Mouse (Mus musculus): ENCODE measurements at regions not wholly inside any gene's neighbourhood (a gene's known extent, or its start where the extent isn't known, plus 50 kb on each side); places are given as distances from the start of the nearest gene placed in this dataset.

DNA sequence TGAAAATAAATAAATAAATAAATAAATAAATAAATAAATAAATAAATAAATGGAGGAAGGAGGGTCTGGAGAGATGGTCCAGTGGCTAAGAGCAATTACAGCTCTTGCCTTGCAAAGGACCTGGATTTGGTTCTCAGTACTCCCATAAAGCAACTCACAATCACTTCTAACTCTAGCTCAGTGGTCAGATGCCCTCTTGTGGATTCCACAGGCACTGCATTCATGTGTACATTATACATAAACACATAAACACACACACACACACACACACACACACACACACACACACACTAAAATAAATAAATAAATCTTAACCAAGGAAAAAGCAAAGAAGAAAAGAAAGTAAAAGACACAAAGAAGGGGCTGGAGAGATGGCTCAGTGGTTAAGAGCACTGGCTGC is 74.2 kb upstream of the Dhx40 start:
- Histone ChIP-seq H3K9ac (no peak overlapping the region), H3K4me2 (no peak overlapping the region), H3K4me1 (replicated peaks) (no peaks in the 10 kb centered on the region; the same call in 1 of the 2 replicates), H3K4me3 (replicated peaks) (no peak overlapping the region), H3K27ac (no peak overlapping the region), H3K9me3 (replicated peaks) (no peaks in the 10 kb centered on the region), H3K27me3 (no peaks in the 10 kb centered on the region), H3K36me3 (no peaks in the 10 kb centered on the region)
- ATAC-seq (ENCODE audit: low read depth) (no peak), DNase-seq (no peak)

GRCm38 (mm10) chr11:86879356-86879905 is 71.9 kb upstream of the Dhx40 start:
- Histone ChIP-seq H3K9me3 (replicated peaks) (no peaks in the 10 kb centered on the region), H3K36me3 (no peaks in the 10 kb centered on the region), H3K9ac (no peak overlapping the region), H3K4me3 (replicated peaks) (no peak overlapping the region), H3K27me3 (no peaks in the 10 kb centered on the region), H3K4me1 (replicated peaks) (no peaks in the 10 kb centered on the region; the same call in 1 of the 2 replicates), H3K4me2 (no peak overlapping the region), H3K27ac (no peak overlapping the region)
- ATAC-seq (ENCODE audit: low read depth) (no peak), DNase-seq (no peak)
- 59% methylated on average over 6 of the region's 6 CpGs for WGBS (ENCODE audit: insufficient replicate concordance)

GRCm38 (mm10) chr11:86878327-86879065 is 71.0 kb upstream of the Dhx40 start:
- no peak overlapping the region for H3K9ac ChIP-seq
- H3K9me3 ChIP-seq (replicated peaks), result no peaks in the 10 kb centered on the region
- H3K27me3 ChIP-seq, result no peaks in the 10 kb centered on the region
- no peaks in the 10 kb centered on the region for H3K36me3 ChIP-seq
- ATAC-seq (ENCODE audit: low read depth), result no peak
- 79% methylated on average over 11 of the region's 11 CpGs for WGBS (ENCODE audit: insufficient replicate concordance)
- peaks cover under 1% of the 10 kb centered on the region; the same call in 1 of the 2 replicates for H3K4me1 ChIP-seq (replicated peaks)
- no peak for DNase-seq
- no peak overlapping the region for H3K4me3 ChIP-seq (replicated peaks)
- no peak overlapping the region for H3K4me2 ChIP-seq
- H3K27ac ChIP-seq, result no peak overlapping the region

DNA sequence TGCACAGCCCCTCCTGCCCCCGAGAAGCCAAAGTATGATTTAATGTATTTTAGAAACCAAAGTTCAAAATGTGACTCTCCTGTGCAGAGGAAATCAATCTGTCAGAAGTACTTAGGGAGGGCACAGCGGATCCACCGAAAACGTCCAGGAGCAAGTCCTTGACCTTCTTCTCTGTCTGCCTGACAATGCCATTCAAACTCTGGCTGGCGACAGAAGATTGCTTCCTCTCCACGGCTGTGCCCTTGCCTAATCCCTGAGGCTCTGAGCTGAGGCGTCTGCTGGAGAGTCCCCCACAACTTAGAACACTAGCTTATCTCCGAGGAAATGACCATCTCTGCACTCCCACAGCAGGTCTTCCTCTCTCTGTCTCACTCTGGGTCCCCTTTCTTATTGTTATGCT is 69.0 kb upstream of the Dhx40 start:
- ATAC-seq (ENCODE audit: low read depth) (no peak), DNase-seq (no peak)
- no peaks in the 10 kb centered on the region for H3K9me3 ChIP-seq (replicated peaks)
- H3K27me3 ChIP-seq, result no peaks in the 10 kb centered on the region
- no peak overlapping the region for H3K9ac ChIP-seq
- 24% methylated on average over 8 of the region's 8 CpGs for WGBS (ENCODE audit: insufficient replicate concordance)
- no peaks in the 10 kb centered on the region for H3K36me3 ChIP-seq
- H3K4me2 ChIP-seq, result no peak overlapping the region
- peaks cover 20% of the 10 kb centered on the region for H3K4me1 ChIP-seq (replicated peaks)
- H3K27ac ChIP-seq, result no peak overlapping the region
- no peak overlapping the region for H3K4me3 ChIP-seq (replicated peaks)

GRCm38 (mm10) chr11:86875738-86876137 is 68.2 kb upstream of the Dhx40 start:
- no peaks in the 10 kb centered on the region for H3K9me3 ChIP-seq (replicated peaks)
- no peak overlapping the region for H3K4me3 ChIP-seq (replicated peaks)
- H3K4me1 ChIP-seq (replicated peaks), result peaks cover 27% of the 10 kb centered on the region
- H3K27me3 ChIP-seq, result no peaks in the 10 kb centered on the region
- H3K27ac ChIP-seq, result no peak overlapping the region
- no peak for ATAC-seq (ENCODE audit: low read depth)
- no peak overlapping the region for H3K4me2 ChIP-seq
- H3K9ac ChIP-seq, result no peak overlapping the region
- 74% methylated on average over 1 of the region's 1 CpGs for WGBS (ENCODE audit: insufficient replicate concordance)
- H3K36me3 ChIP-seq, result no peaks in the 10 kb centered on the region
- DNase-seq, result no peak

DNA sequence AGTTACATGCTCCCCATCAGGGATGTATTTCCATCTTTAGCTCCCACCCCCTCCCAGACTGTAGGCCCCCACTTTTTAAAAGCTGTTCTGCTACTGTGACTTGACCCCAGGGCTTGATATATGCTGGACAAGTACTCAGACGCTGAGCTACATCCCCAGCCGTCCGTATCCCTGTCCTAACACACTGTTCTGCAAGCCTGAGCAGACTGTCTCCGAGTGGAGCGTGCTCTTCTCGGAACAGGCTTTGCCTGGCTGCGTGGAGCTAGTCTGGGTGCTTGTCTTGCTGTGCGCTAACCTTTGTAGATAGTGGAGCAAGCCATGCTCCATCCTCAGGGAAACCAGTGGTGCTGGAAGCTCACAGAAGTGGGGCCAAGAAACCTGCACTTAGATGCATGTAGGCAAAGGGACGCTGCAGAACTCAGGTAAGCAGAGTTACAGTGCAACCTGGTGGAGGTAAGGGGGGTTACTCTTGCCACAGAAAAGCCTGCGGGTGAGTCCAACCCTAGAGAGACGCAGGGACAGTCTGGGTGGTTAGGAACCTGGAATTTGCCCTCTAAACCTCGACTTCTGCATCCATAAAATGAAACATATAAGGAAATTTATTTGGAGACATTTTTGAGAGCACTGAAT is 67.2 kb upstream of the Dhx40 start:
- H3K36me3 ChIP-seq, result no peaks in the 10 kb centered on the region
- DNase-seq (no peak), ATAC-seq (ENCODE audit: low read depth) (no peak)
- no peak overlapping the region for H3K9ac ChIP-seq
- no peaks in the 10 kb centered on the region for H3K27me3 ChIP-seq
- H3K4me1 ChIP-seq (replicated peaks), result peaks cover 27% of the 10 kb centered on the region
- H3K9me3 ChIP-seq (replicated peaks), result no peaks in the 10 kb centered on the region
- WGBS (ENCODE audit: insufficient replicate concordance), result 69% methylated on average over 12 of the region's 12 CpGs
- H3K4me3 ChIP-seq (replicated peaks), result no peak overlapping the region
- H3K27ac ChIP-seq, result no peak overlapping the region
- no peak overlapping the region for H3K4me2 ChIP-seq

GRCm38 (mm10) chr11:86873406-86873700 is 65.8 kb upstream of the Dhx40 start:
- Histone ChIP-seq H3K4me2 (no peak overlapping the region), H3K9me3 (replicated peaks) (no peaks in the 10 kb centered on the region), H3K27ac (no peak overlapping the region), H3K27me3 (no peaks in the 10 kb centered on the region), H3K4me3 (replicated peaks) (no peak overlapping the region), H3K36me3 (no peaks in the 10 kb centered on the region), H3K9ac (no peak overlapping the region), H3K4me1 (replicated peaks) (peaks cover 27% of the 10 kb centered on the region)
- WGBS (ENCODE audit: insufficient replicate concordance), result 77% methylated on average over 1 of the region's 1 CpGs
- ATAC-seq (ENCODE audit: low read depth) (no peak), DNase-seq (no peak)

- 34% methylated on average over 10 of the region's 10 CpGs for WGBS (ENCODE audit: insufficient replicate concordance)
- DNase-seq (no peak), ATAC-seq (ENCODE audit: low read depth) (0 out of 2 replicates have a peak, but pooled peaks have one; percentile 36)
- Histone ChIP-seq H3K9me3 (replicated peaks) (no peaks in the 10 kb centered on the region), H3K9ac (no peak overlapping the region), H3K4me3 (replicated peaks) (no peak overlapping the region), H3K36me3 (no peaks in the 10 kb centered on the region), H3K27ac (no peak overlapping the region; the same call in 1 of the 2 replicates), H3K4me1 (replicated peaks) (peaks cover 27% of the 10 kb centered on the region), H3K4me2 (no peak overlapping the region), H3K27me3 (no peaks in the 10 kb centered on the region)
Observed at GRCm38 (mm10) chr11:86872537-86873405, 65.2 kb upstream of the Dhx40 start.

DNA sequence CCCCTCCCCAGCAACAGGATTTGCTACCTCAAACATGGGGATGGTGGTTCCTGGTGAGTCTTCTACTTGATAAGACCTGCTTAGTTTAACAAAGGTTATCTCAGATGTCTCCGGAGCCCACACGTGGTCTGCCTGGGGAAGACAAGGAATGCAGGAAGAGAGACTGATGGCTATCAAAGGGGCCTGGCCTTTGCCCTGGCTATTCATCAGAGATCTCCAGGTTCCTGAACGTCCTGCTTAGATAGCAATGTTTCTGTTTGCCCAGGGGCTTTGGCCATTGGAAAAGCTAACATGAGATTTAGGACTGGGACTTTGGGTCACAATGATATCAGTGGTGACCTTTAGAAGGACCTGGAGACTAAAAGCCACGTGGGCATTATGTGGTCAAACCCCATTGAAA is 64.2 kb upstream of the Dhx40 start:
- ATAC-seq (ENCODE audit: low read depth) (peak; percentile 15; the same call in 1 of the 2 replicates), DNase-seq (no peak)
- Histone ChIP-seq H3K9me3 (replicated peaks) (no peaks in the 10 kb centered on the region), H3K4me3 (replicated peaks) (no peak overlapping the region), H3K9ac (no peak overlapping the region), H3K36me3 (no peaks in the 10 kb centered on the region), H3K27ac (peak overlapping the region; percentile 50; the same call in 1 of the 2 replicates), H3K4me2 (no peak overlapping the region), H3K27me3 (no peaks in the 10 kb centered on the region), H3K4me1 (replicated peaks) (peaks cover 27% of the 10 kb centered on the region)
- WGBS (ENCODE audit: insufficient replicate concordance), result 3% methylated on average over 4 of the region's 4 CpGs

- DNase-seq (no peak), ATAC-seq (ENCODE audit: low read depth) (no peak)
- H3K36me3 ChIP-seq, result no peaks in the 10 kb centered on the region
- peak overlapping the region; percentile 50; the same call in 1 of the 2 replicates for H3K27ac ChIP-seq
- no peak overlapping the region for H3K4me2 ChIP-seq
- H3K9ac ChIP-seq, result no peak overlapping the region
- 68% methylated on average over 9 of the region's 9 CpGs for WGBS (ENCODE audit: insufficient replicate concordance)
- H3K9me3 ChIP-seq (replicated peaks), result no peaks in the 10 kb centered on the region
- no peaks in the 10 kb centered on the region for H3K27me3 ChIP-seq
- H3K4me1 ChIP-seq (replicated peaks), result peaks cover 27% of the 10 kb centered on the region
- no peak overlapping the region for H3K4me3 ChIP-seq (replicated peaks)
Observed at GRCm38 (mm10) chr11:86870486-86871165, 63.1 kb upstream of the Dhx40 start.

GRCm38 (mm10) chr11:86866931-86867330 is 59.4 kb upstream of the Dhx40 start:
- Histone ChIP-seq H3K4me3 (replicated peaks) (no peak overlapping the region), H3K9ac (no peak overlapping the region), H3K36me3 (no peaks in the 10 kb centered on the region), H3K9me3 (replicated peaks) (no peaks in the 10 kb centered on the region), H3K27me3 (no peaks in the 10 kb centered on the region), H3K27ac (no peak overlapping the region), H3K4me2 (no peak overlapping the region), H3K4me1 (replicated peaks) (peaks cover 10% of the 10 kb centered on the region)
- no peak for DNase-seq
- ATAC-seq (ENCODE audit: low read depth), result no peak
- 76% methylated on average over 10 of the region's 10 CpGs for WGBS (ENCODE audit: insufficient replicate concordance)
